Mouse (Mus musculus) ES-E14 (cell line): Measurements from ENCODE around the gene Dcaf15. TPM values are rescaled to one million over a fixed set of nuclear protein-coding genes. Genes with fewer than 3 reads are reported as not detected.
A peak's percentile ranks its signal among the peaks of the same experiment; 100 is the strongest.

ENCODE experiments used
- DNase-seq: peaks from one replicate; pipeline ENCODE4 v3.0.0-alpha.2; 2013; ENCODE audit warnings: low read depth, low spot score
- H3K27ac ChIP-seq: 2 replicates; pipeline ENCODE4 v1.5.1; 2012; ENCODE audit warnings: low read depth, mild to moderate bottlenecking, low read length, moderate library complexity, mixed read lengths; ENCODE audit not compliant: poor library complexity, insufficient read depth, severe bottlenecking
- H3K36me3 ChIP-seq: 2 replicates; pipeline ENCODE4 v1.6.1; 2012; ENCODE audit warnings: mild to moderate bottlenecking, low read length, moderate library complexity, mixed read lengths; ENCODE audit not compliant: control insufficient read depth, poor library complexity, insufficient read depth, severe bottlenecking
- H3K4me1 ChIP-seq, 2 experiments: fragments of 150-350 bp in 1 of 2; sonication (generic) in 1 of 2; 2 replicates each; pipeline ENCODE4 v1.6.1; 2012; ENCODE audit warnings: low read length in 2 of 2, mild to moderate bottlenecking in 1 of 2, mixed read lengths in 1 of 2; ENCODE audit not compliant: control insufficient read depth in 2 of 2, insufficient read depth in 2 of 2, poor library complexity in 1 of 2
- H3K4me3 ChIP-seq, 2 experiments: fragments of 150-350 bp in 1 of 2; sonication (generic) in 1 of 2; 2 replicates each; pipeline ENCODE4 v1.5.1; 2012; ENCODE audit warnings: low read length in 2 of 2, low read depth in 1 of 2, mild to moderate bottlenecking in 1 of 2, mixed read lengths in 1 of 2; ENCODE audit not compliant: insufficient read depth in 1 of 2, poor library complexity in 1 of 2, severe bottlenecking in 1 of 2
- H3K9ac ChIP-seq: 2 replicates; pipeline ENCODE4 v1.6.1; 2012; ENCODE audit warnings: low read depth, mild to moderate bottlenecking, low read length, mixed read lengths; ENCODE audit not compliant: poor library complexity, insufficient read depth, severe bottlenecking
- H3K9me3 ChIP-seq: fragments of 150-350 bp; sonication (generic); 2 replicates; pipeline ENCODE4 v1.6.1; 2012; ENCODE audit warnings: low read depth, mild to moderate bottlenecking, low read length; ENCODE audit not compliant: control insufficient read depth, insufficient read depth
- CHD2 ChIP-seq: IDR thresholded peaks from 2 replicates; pipeline ENCODE4 v1.6.1; 2014; ENCODE audit warnings: mild to moderate bottlenecking, low read depth, low read length, inconsistent platforms
- HCFC1 ChIP-seq: IDR thresholded peaks from 2 replicates; pipeline ENCODE4 v1.6.1; 2012; ENCODE audit warnings: low read length, inconsistent platforms, borderline replicate concordance; ENCODE audit not compliant: insufficient read depth
- MAFK ChIP-seq: IDR thresholded peaks from 2 replicates; pipeline ENCODE4 v1.6.1; 2014; ENCODE audit warnings: mild to moderate bottlenecking, low read depth, low read length, inconsistent platforms; ENCODE audit not compliant: insufficient read depth
- ZC3H11A ChIP-seq: IDR thresholded peaks from 2 replicates; pipeline ENCODE4 v1.6.1; 2012; ENCODE audit warnings: low read depth, mild to moderate bottlenecking, inconsistent platforms, low read length, borderline replicate concordance
- ZNF384 ChIP-seq: IDR thresholded peaks from 2 replicates; pipeline ENCODE4 v1.6.1; 2012; ENCODE audit warnings: low read depth, low read length, inconsistent platforms
- in situ Hi-C, 2 experiments: fragments of 600-800 bp; cut with MboI; formaldehyde crosslinking; loops; one replicate each; pipeline ENCODE4 v1.15.1; 2025; ENCODE audit warnings: low sequenced_read_pairs in 2 of 2, inconsistent platforms in 1 of 2; ENCODE audit not compliant: unreplicated experiment in 2 of 2
- total RNA-seq: library from RNA; depleted of rRNA; stranded (reverse); fragments of 300-350 nt; gene quantifications from 2 replicates; pipeline ENCODE4 v1.2.3, GENCODE M21; 2012

The Dcaf15 gene
- total RNA-seq, 1 experiment: 53.5 TPM

- peaks cover 0 to 12% of the 10 kb centered on the region in 2 experiments; a peak in 1 of 4 replicates for H3K4me1 ChIP-seq
- TF ChIP-seq MAFK (no peak), HCFC1 (no peak), ZNF384 (no peak), CHD2 (no peak), ZC3H11A (no peak)
- DNase-seq: no peak
- no peak overlapping the region for H3K9ac ChIP-seq
- no peak overlapping the region for H3K4me3 ChIP-seq
- H3K36me3 ChIP-seq: no peaks in the 10 kb centered on the region
- no peak overlapping the region for H3K27ac ChIP-seq
- in situ Hi-C loops: no loop called here
- no peaks in the 10 kb centered on the region for H3K9me3 ChIP-seq
Measured at GRCm38 (mm10) chr8:84122151-84122550, 17.6 kb upstream of the Dcaf15 start.

GRCm38 (mm10) chr8:84115646-84116045 is 11.1 kb upstream of the Dcaf15 start:
- Histone ChIP-seq H3K4me3 (no peak overlapping the region), H3K36me3 (no peaks in the 10 kb centered on the region), H3K27ac (no peak overlapping the region), H3K9ac (no peak overlapping the region), H3K9me3 (no peaks in the 10 kb centered on the region), H3K4me1 (no peaks in the 10 kb centered on the region)
- in situ Hi-C loops: no loop called here
- no peak for DNase-seq
- TF ChIP-seq CHD2 (no peak), MAFK (no peak), ZC3H11A (no peak), ZNF384 (no peak), HCFC1 (no peak)

GRCm38 (mm10) chr8:84106216-84107040 is 1.9 kb upstream of the Dcaf15 start:
- Histone ChIP-seq H3K4me3 (no peak overlapping the region), H3K9ac (no peak overlapping the region), H3K4me1 (peaks cover 2 to 13% of the 10 kb centered on the region in 2 experiments; a peak in 3 of 4 replicates), H3K36me3 (peaks cover 14% of the 10 kb centered on the region; the same call in 1 of the 2 replicates), H3K27ac (no peak overlapping the region), H3K9me3 (no peaks in the 10 kb centered on the region)
- in situ Hi-C loops: no loop called here
- no peak for DNase-seq
- TF ChIP-seq ZNF384 (no peak), HCFC1 (no peak), CHD2 (no peak), MAFK (no peak), ZC3H11A (no peak)

GRCm38 (mm10) chr8:84105676-84106075 is 1.1 kb upstream of the Dcaf15 start:
- Histone ChIP-seq H3K4me1 (peaks cover 2 to 13% of the 10 kb centered on the region in 2 experiments; a peak in 3 of 4 replicates), H3K9me3 (no peaks in the 10 kb centered on the region), H3K9ac (no peak overlapping the region), H3K4me3 (no peak overlapping the region), H3K27ac (no peak overlapping the region), H3K36me3 (peaks cover 14% of the 10 kb centered on the region; the same call in 1 of the 2 replicates)
- in situ Hi-C loops: no loop called here
- DNase-seq: no peak
- TF ChIP-seq ZNF384 (no peak), HCFC1 (no peak), MAFK (no peak)

- H3K9ac ChIP-seq: peak overlapping the region; percentile 74
- H3K4me3 ChIP-seq: peak overlapping the region; percentile 66 to 96
- H3K4me1 ChIP-seq: peaks cover 2 to 13% of the 10 kb centered on the region in 2 experiments; a peak in 3 of 4 replicates
- H3K9me3 ChIP-seq: no peaks in the 10 kb centered on the region
- peak; percentile 70 for DNase-seq
- H3K27ac ChIP-seq: peak overlapping the region; percentile 91
- TF ChIP-seq CHD2: no peak
- no peak for TF ChIP-seq HCFC1
- no peak for TF ChIP-seq MAFK
- H3K36me3 ChIP-seq: peaks cover 14% of the 10 kb centered on the region; the same call in 1 of the 2 replicates
- in situ Hi-C loops: no loop called here
Measured at GRCm38 (mm10) chr8:84104221-84104620, 347 bp downstream of the Dcaf15 start.
